Mouse (Mus musculus) ovary, postnatal 14 days (tissue): ENCODE data around the gene Cyba.

Source experiments
- DNase-seq: peaks from one replicate; pipeline ENCODE4 v3.0.0; 2022; ENCODE audit warnings: low spot score

The Cyba gene

DNA sequence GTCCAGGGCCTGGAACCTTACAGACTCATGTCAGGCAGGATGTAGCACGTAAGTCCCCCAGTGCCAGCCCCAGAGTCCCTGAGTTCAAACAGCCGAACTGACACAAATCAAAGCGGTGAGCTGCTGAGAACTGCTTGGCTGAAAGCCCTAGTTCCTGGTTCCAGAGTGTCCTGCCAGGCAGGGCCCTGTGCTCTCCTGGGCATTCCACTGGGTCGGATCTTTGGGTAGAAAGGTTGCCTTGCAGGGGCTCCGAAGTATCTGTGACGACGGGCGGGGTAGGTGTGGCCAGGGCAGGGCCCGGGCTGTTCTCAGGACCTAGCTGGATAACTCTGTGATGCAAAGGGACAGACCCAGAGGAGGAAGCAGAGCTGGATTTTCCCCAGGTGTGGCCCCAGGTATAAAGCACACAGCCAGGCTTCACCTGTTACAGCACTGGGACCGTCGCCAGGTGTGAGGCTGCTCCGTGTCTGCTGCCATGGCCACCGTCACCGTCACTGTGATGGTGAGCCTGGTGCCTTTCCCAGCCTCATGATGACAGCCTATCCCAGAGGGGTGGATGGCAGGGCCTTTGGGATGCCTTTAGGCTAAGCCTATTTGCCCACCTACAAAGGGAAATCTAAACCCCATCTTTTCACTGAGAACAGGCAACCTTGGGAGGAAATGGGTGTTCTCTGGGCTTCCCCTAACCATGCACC lies 11.2 kb downstream of the Cyba start, which contains the start of gene Il17c:
Gene Il17c, plus strand, starts transcription at position 645 of the 695 bp plus-strand sequence.
- DNase-seq = no peak

DNA sequence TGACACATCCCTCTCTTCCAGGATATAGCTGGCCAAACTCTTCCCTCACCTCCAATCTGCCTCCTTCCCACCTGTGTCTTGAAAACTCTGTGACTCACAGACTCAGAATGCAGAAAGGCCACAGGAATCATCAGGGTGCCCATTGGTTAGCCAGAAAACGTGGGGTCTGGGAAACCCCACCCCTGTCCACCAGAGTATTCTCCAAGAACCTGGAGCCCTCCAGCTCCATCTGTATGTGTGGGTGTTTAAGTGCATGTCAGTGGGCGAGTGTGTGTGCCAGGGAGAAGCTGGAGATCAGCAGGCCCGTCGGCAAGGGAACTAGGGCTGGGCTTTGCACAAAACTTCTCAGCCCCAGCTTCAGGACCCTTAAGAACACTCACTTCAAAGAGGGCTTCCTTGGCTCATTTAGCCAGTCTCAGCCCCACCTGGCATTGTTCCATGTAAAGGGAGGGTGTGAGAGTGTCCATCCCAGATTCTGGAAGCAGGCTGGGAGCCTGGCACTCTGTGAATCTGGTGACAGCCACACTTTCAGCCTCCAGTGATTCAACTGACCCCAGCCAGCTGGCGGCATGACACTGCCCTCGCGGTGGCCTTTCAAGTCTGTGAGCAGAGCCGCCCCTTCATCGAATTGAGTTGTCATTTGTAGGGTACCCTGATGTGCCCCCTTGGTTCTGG lies 12.7 kb downstream of the Cyba start:
- DNase-seq = no peak

DNA sequence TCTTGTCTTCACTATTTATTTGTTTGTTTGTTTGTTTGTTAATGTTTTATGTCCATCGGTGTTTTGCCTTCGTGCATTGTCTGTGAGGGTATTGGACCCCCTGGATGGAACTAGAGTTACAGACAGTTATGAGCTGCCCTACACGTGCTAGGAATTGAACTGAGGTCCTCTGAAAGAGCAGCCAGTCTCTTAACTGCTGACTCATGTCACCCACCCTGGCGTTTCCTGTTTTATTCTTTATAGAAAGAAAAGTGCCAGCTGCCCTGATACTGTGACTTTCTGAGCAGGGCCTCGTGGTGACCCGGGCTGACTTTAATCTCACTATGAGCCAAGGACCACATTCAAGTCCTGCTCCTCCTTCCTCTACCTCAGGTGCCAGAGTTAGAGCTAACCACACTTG lies 17.2 kb downstream of the Cyba start:
- no peak for DNase-seq

DNA sequence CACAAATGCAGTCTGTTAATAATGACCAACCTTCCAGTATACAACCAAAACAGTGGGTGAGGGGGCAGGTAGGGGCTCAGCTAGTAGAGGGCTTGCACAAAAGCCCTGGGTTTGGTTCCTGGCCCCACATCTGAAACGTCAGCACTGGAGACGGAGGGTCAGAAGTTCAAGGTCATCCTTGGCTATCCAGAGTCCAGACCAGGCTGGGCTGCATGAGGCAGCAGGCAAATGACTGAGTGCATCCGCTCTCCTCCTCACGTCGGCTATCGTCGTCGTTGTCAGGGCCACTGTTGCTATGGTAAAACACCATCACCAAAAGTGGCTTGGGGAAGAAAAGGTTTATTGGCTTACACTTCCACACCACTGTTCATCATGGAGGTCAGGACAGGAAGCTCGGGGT lies 18.4 kb downstream of the Cyba start:
- no peak for DNase-seq

DNA sequence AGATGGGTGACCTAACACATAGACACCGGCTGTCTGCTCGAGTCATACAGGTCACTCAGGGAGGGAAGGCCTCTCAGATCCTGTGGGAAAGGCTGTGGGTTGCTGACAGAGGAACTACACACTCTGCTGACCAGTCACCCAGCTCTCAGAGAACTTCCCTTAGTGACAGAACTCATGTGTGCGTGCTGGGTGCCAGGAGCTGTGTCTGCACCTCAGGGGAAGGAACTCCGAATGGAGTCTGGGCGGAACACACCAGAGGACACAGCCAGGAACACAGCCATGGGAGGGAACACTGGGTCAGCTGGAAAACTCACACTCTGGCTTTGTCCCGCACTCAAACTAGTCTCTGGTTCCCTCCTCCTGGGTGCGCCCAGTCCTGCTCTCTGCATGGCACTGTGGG lies 25.1 kb downstream of the Cyba start:
- DNase-seq = no peak

DNA sequence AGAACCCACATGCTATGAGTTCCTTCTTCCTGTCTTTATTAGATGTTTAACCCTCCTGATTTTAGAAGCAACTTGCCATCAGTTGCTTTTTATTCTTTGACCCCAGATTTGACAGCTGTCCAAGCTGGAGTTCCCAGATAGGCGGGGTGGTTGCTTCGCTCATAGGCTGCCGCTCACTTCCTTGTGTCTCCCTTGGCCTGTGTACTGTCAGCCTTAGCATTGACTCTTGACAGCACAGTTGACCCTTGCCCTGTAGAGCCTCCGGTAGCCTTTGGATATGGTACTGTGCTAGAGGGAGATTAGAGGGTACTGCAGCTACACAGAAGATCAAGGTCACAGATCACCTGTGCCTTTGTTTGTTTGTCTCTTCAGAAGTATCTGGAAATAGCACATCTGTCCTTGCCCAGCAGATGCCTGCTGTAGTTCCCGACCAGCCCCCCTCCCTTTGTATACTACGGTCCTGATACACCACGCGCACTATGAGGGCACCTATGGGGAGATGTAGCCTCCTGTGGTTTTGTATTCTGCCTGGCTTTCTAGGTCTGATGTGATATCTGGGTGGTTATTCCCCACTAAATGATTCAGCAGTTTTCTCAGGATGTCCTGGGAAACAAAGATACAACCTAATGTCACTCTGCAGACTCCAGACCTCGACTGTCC lies 27.5 kb downstream of the Cyba start:
- DNase-seq = no peak

DNA sequence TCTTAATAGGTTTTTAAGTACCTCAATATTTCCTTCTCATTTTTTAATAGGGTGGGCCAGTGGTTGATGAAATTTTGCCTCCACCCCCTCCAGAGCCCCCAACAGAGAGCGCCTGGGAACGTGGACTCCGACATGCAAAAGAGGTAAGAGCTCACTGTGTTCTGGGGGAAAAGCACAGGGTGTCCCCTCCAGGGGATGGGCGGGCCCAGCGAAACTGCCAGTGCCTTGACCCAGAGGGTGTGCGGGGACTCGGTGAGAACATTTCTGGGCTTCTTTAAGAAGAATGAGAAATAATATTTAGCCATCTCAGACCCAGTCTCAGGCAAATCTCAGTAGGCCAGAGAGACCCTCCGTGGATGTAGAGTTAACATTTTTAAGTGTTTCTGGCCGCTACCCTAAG lies 34.5 kb downstream of the Cyba start:
- DNase-seq = no peak

DNA sequence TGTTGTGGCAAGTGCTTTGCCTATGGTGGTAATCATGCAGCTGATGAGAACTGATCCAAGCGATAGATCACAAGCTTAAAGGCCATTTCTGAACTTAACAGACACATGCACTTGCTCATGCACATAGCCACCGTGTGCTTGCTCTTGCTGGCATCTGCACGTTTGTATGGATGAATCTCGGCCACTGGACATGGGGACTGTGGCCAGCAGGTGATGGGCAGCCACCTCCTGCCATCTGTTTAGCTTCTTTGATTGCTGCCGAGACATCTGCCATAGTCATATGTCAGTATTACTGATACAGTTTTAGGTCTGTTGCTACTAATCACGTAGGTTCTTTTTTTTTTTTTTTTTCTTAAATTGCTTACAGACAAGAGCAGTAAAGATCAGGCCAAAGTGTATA lies 37.4 kb downstream of the Cyba start:
- no peak for DNase-seq

DNA sequence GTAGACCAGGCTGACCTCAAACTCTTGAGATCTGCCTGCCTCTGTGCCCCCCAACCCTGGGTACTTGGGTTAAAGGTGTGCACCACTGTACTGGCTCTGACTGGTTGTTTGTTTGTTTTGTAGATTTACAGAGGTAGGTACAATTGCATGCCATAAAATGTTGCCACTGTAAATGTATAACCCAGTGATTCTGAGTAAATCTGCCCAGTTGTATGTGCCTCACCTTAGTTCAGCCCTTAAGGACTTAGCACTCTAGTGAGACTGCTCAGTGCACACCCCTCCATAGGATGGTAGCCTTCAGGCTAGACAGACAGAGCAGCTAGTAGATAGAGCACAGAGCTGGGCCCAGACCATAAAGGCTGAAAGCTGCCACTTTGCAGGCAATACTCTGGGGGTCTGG lies 39.0 kb downstream of the Cyba start:
- no peak for DNase-seq

DNA sequence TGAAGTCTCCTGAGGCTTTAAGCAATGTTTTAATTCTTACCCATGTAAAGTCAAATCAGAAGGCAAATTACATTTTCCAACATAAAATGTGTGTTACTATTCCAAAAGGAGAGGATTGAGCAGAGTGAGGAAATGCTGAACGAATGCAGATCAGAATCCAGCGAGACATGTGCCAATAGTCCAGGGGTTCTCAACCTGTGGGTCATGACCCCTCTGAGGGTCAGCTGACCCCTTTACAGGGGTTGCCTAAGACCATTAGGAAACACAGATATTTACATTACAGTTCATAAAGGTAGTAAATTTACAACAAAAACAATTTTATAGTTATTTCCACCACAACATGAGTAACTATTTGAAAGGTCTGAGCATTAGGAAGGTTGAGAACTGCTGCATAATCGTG lies 42.0 kb downstream of the Cyba start:
- no peak for DNase-seq

DNA sequence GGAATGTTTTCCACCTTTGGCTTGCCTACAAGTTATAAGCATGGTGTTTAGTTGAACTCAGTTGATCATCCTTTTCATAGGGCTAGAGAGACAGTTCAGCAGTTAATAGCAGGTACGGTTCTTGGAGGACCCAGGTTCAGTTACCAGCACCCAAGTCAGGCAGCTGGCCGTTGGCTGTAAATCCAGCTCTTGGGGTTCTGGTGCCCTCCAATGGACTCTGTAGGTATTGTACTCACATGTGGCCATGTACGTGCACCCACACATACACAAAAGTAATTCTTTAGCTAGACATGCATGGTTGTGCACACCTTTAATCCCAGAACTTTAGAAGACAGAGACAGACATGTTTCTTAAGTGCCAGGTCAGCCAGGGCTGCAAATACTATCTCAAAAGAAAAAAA lies 43.4 kb downstream of the Cyba start:
- DNase-seq = no peak

DNA sequence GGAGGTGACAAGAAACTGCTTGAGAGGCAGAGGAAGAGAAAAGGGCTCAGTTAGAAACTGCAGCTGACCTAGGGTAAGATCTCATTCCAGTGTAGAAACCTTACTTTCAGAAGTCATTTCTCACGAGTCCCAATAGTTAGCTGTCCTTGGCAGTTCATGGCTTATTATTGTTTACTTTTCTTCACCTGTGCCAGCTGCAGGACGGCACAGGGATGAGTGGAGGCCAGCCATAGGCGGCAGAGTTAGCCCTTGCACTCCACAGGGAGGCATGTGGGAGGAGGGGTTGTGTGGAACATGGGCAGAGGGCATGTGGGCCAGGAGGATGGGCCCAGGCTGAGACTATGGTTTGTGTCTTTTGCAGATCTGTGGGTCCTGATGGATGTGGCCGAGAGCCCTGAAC lies 49.7 kb downstream of the Cyba start:
- DNase-seq = no peak

DNA sequence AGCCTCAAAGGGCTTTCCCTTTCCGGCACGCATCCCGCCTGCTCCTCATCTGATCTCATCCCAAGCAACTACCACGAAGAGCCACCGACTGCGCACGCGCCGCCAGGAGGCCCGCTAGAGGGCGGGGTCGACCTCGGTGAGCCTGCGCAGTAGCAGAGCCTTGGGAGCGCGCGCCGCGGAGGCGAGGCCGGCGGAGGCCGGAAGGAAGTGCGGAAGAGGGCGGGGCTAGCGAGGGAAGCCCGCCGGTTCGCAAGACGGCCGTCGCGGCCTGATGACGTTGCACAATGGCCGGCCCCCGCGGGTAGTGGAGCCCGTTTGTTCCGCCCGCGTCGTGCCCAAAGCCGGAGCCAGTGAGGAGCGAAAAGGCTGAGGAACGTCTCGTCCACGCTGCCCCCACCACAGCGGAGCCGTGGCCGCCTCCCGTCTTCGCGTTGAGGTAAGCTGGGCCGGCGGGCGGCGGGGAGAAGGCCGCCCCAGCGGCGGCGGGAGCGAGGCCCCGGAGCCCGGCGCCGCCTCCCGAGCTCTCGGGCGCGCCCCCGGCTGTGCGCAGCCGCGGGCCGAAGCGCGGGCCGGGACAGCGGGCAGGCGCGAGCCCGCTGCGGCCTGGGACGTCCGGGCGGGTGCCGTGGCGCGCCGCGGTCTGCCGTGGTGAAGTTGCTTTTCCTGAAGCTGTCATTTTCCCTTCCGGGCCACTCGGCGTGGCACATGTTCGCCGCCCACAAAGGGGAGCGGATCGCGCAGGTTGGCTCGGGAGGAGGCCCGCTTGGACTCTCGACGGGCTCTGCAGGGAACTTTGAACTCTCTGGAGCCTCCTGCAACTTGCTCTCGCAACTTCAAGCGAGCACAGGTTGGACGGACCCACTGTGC lies 56.1 kb downstream of the Cyba start, which contains the start of gene Zc3h18:
Gene Zc3h18, plus strand, starts transcription at position 245 of the 867 bp plus-strand sequence.
- DNase-seq = peak; percentile 97

DNA sequence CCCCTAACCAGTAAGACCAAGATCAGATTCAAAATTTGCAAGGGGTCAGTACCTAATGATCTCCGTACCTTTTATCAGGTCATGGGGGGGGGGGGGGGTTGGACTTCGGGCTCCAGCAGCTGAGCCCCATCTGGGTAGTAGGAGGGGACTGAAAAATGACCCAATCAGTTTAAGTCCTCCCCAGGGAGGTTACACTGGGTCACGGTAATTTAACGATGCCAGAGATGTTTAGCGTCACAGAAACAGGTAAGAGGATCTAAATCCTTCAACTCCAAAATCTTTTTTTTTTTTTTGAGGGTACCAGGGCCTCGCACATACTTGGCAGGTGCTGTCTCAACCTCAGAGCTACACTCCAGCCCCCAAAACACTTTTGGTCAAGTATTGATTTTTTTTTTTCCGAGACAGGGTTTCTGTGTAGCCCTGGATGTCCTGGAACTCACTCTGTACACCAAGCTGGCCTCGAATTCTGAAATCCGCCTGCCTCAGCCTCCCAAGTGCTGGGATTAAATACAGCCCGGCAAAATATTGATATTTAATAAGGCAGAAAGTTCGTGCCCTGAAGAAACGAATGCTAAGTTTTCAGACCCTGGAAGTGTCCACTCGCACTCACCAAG lies 56.9 kb downstream of the Cyba start:
- DNase-seq = no peak

DNA sequence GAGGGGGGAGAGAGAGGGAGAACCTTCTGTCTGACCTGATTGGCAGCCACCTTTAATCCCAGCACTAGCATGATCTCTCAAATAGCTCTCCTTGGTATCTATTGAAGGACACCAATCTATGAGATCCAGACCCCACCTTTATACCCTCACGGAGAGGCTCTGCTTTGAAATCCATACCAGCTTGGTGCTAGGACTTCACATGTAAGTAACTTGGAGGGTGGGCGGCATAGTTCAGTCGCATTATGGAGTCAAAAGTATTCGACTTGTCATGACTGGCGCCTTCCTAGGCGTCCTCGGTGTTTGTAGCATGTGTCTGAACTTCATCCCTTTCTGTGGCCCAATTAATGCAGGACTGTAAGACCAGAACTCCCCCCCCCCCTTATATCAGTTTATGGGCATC lies 57.4 kb downstream of the Cyba start:
- DNase-seq = no peak
